Mouse (Mus musculus) ovary, adult 18-20 months (tissue): Measurements from ENCODE around the gene Scarb2.
"Not testable (repeated sequence)": the region's sequence is repeated elsewhere in the genome, so short reads cannot be mapped to it uniquely, and the experiment has no call there.

Experiments
- DNase-seq: peaks from one replicate; pipeline ENCODE4 v3.0.0; 2022; ENCODE audit warnings: low spot score, mixed read lengths

Gene Scarb2

GRCm38 (mm10) chr5:92506733-92507132 lies at the start of gene Scarb2:
TSS of gene Scarb2 (minus strand) at chr5:92506833.
- DNase-seq, result no peak

GRCm38 (mm10) chr5:92555905-92556304 lies 49.3 kb upstream of the Scarb2 start:
- DNase-seq, result no peak

DNA sequence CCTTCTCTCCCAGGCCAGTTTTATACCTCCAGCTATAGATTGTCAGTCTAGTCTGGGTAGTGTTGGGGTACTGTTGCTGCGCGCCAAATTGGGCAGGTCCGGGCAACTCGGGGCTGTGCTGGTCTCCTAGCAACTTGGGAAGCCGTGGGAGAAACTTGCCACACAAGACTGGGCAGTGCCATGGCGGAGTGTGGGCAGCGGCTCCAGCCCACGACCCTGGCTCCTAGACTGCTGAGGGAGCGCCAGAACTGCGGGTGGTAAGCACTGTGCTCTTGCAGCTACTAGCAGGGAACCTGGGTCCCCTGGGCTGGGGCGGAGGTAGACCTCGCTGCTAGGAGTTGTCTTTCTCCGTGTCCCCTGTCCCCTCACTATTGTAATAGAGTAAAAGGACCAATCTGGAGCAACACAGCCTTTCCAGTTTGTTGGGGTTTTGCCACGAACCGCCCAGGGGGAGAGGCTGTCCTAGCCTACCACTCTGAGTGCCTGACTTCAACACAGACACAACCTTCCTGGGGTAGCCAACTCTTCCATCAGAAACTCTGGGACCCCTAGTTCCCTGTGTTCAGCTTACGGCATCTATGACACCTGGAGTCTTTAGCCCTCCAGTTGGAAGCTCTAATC lies 48.4 kb upstream of the Scarb2 start, which contains the start of gene Fam47e:
Gene Fam47e, plus strand, starts transcription at position 179 of the 621 bp plus-strand sequence.
- peak; percentile 21 for DNase-seq

DNA sequence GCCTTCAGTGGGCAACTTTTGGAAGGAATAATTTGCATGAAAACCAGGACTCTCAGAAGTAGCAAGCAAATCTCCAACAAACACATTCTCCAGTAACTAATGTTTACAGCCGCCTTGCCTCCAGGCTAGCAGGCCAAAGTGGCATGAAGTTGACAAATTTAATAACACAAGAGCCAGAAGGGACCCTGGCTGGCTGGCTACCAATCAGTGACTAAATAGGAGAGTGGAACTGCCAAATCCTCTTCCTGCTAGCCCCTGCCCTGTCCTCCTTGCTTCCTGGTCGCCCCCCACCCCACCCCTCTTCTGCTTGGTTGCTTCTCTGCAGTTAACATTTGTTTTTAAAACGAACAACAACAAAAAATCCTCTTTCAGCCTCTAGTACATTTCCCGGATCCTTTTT lies 47.8 kb upstream of the Scarb2 start:
- DNase-seq, result no peak

DNA sequence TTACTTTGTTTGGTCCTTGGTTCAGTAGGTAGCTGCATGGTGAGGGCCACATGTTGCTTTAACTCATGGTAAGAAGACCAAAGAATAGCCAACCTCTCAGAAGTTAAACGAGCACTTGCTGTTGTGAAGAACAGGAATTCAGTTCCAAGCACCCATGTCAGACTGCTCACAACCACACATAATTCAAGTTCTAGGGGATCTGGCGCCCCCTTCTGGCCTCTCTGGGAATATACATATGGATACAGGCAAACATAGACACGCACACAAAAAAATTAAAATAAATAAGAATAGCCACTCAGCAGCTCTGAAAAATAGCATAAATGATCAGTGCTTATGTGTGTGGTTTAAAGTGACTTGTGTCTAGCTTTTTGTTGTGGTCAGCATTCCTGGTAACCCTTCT lies 47.3 kb upstream of the Scarb2 start:
- DNase-seq, result no peak

GRCm38 (mm10) chr5:92552611-92553010 lies 46.0 kb upstream of the Scarb2 start:
- DNase-seq, result no peak

GRCm38 (mm10) chr5:92539698-92540097 lies 33.1 kb upstream of the Scarb2 start:
- DNase-seq, result no peak

GRCm38 (mm10) chr5:92524821-92525258 lies 18.2 kb upstream of the Scarb2 start:
- DNase-seq, result no peak

DNA sequence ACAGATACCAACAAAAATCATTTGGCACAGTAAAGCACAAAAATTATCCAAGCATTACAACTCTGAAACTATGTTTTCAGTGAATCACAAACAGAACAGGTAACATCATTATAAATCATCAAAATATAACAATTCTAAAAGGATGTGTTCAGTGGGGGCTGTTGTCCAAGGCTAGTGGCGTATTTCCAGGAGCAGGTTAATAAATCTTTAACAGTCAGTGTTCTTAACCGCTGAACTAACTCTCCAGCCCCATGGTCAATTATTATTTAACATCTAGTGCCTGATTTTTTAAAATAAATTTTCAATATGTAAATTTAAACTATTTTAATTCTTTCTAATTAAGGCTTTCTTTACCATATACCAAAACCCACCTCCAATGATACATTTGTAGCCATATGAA lies 14.5 kb upstream of the Scarb2 start:
- DNase-seq, result not testable (repeated sequence)

- DNase-seq, result no peak
Measured at GRCm38 (mm10) chr5:92512066-92512465, 5.4 kb upstream of the Scarb2 start.

DNA sequence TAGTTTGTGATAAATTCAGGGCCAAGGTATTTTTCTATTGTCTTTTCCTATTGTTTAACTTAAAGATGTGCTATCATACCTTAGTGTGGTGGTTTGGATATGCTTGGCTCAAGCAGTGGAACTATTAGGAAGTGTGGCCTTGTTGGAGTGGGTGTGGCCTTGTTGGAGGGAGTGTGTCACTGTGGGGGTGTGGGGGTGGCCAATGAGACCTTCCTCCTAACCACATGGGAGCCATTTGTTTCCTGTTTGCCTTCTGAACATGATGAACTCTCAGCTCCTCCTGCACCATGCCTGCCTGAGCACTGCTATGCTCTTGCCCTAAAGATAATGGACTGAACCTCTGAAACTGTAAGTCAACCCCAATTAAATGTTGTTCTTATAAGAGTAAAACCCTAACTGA lies 4.6 kb upstream of the Scarb2 start:
- DNase-seq, result no peak

DNA sequence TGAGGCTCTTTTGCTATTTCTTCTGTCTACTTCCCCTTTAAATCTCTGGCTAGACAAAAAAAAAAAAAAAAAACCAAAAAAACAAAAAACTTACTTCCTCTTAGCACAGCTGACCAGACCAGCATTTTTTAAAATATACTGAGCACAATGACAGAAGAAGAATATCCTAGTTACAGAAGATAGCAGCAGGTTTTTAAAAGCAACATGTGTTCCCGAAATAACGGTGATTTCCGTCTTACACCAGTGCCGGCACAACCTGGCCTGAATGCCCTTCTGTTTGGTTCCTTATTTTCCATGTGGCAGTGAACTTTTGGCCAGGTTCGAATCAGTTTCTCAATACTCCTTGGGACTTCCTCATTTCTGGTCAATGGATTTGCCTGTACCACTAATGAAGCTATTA lies 2.2 kb upstream of the Scarb2 start:
- no peak for DNase-seq

DNA sequence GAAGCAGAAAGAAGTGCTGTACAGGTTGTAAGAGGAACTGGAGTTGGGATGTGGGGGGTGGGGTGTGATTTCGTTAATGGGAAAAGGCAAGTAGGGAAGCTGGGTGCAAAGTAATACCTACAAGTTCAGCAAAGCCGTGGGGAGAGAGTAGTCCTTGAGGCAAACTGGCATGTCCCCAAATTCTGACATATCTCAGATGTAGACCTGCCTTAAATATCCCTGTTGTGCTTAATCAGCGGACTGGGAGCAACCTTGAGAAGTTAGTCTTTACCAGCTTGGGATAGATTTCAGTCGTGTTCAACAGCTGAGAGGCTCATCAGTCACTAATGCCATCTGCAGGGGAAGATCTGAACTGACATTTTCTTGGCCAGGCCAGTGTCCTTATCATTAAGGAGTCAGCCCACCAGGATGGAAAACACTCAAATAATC lies 318 bp downstream of the Scarb2 start:
- DNase-seq, result no peak

GRCm38 (mm10) chr5:92505402-92505865 lies 1.2 kb downstream of the Scarb2 start:
- DNase-seq, result peak; percentile 94

- DNase-seq, result no peak
Measured at GRCm38 (mm10) chr5:92504676-92505400, 1.8 kb downstream of the Scarb2 start.

DNA sequence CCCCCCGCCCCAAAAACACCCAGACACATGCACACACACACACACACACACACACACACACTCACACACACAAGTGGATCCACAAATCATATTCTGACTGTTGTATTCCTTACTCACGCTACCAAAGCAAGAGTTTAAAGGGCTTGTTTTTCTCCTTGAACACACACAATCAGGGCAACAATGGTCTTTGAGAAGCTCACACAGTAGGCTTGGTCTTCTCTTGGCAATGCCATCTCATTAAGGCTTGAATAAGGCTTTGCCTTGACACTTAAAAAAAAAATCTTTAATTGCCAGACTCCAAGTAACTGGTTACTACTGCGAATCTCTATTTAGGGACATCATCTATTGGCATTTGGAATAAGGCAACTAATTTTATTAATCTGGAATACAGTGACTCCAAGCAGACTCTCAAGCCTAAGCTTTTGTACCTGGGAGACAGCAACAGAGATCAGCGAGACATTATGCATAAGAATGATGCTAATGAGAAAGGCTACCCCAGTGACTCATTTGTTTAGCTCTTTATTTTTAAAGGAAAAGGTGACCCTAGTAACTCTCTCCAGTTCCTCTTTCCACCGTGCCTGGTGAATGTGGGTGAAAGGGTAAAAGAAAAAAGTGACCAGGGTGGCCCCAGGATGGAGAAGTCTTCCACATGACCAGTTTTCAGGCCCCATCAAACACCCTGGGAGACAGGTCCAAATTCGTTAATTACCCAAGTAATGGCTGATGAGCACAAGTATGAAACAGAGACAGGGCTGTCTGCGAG lies 2.6 kb downstream of the Scarb2 start:
- no peak for DNase-seq

- DNase-seq, result no peak
Measured at GRCm38 (mm10) chr5:92503356-92503847, 3.2 kb downstream of the Scarb2 start.

GRCm38 (mm10) chr5:92499378-92499777 lies 7.3 kb downstream of the Scarb2 start:
- no peak for DNase-seq

DNA sequence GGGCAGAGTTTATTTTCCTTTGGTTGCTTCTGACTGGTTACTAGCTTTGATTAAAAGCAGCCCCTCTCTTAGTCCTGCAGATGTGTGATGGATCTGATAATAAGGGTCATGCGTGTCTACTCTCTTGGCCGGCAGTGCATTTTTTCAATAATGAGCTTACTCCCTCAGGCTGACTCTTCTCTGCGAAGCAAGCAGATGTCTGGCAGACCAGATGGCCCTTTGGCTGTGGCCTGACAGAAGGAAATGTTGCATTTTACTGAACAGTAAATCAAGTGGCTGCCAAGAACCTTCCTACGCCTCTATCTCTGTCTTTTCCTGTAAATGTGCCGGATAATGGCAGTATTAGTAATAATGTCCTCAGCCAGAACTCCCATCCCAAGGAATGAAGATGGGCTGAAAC lies 8.0 kb downstream of the Scarb2 start:
- DNase-seq, result peak; percentile 45

- no peak for DNase-seq
Measured at GRCm38 (mm10) chr5:92498225-92498624, 8.4 kb downstream of the Scarb2 start.

GRCm38 (mm10) chr5:92495771-92496409 lies 10.7 kb downstream of the Scarb2 start:
- DNase-seq, result no peak

GRCm38 (mm10) chr5:92495291-92495690 lies 11.3 kb downstream of the Scarb2 start:
- DNase-seq, result no peak
